Mouse (Mus musculus) spleen, adult 2 months (tissue): ENCODE measurements at regions not wholly inside any gene's neighbourhood (a gene's known extent, or its start where the extent isn't known, plus 50 kb on each side); places are given as distances from the start of the nearest gene placed in this dataset.

Experiments
- CTCF ChIP-seq: fragments of 200-500 bp; IDR thresholded peaks from 2 replicates; pipeline ENCODE4 v1.5.1; 2011; ENCODE audit warnings: mild to moderate bottlenecking, inconsistent platforms; ENCODE audit not compliant: insufficient read depth, insufficient read length, insufficient replicate concordance; ENCODE audit errors: extremely low read depth
- POLR2A ChIP-seq: fragments of 200-500 bp; IDR thresholded peaks from 2 replicates; pipeline ENCODE4 v1.6.1; 2011; ENCODE audit warnings: low read depth, low read length, inconsistent platforms

- TF ChIP-seq CTCF, result no peak
- TF ChIP-seq POLR2A, result no peak
These were observed 88.2 kb downstream of the Il9r start for GRCm38 (mm10) chr11:32111841-32112240.
